Mouse (Mus musculus): Measurements from ENCODE around the gene Rfk.

GRCm38 (mm10) chr19:17410465-17411065 is 16.7 kb downstream of the Rfk start:
- TF ChIP-seq CTCF (IDR thresholded peaks at IDR 0.05; ENCODE audit: extremely low read depth, insufficient read length, insufficient replicate concordance, low read depth, low read length) (no peak), POLR2A (IDR thresholded peaks at IDR 0.05; ENCODE audit: low read depth, low read length) (no peak)

Measured in small intestine, adult 2 months (tissue).